Mouse (Mus musculus) lung, postnatal 4 days (tissue): ENCODE measurements around the gene Gm42417.

ENCODE experiments used
- DNase-seq, 2 experiments: peaks; one replicate each; pipeline ENCODE4 v3.0.0; 2021

Gm42417 gene

GRCm38 (mm10) chr1:36563197-36563596 lies 24.0 kb upstream of the Gm42417 start:
- DNase-seq, result no peak

DNA sequence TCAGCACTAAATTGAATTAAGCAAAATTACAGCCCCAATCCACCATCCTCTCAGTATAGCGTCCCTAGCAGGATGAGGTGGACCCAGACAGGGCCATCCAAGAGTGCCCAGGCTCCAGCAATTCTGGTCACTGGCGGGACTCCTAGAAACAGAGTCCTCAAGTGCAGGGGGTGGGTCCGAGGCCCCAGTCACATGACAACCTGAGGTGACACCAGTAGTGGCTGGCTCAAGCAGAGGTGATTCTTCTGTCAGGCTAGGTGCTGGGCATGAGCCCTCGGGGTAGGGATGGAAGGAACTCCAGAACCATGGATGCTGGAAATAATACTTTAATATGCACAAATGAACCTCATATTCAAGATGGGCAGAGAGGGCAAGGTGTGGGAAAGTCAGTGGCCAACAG lies 23.2 kb upstream of the Gm42417 start:
- DNase-seq, result no peak

GRCm38 (mm10) chr1:36560903-36561302 lies 21.7 kb upstream of the Gm42417 start:
- no peak for DNase-seq

- no peak for DNase-seq
Measured at GRCm38 (mm10) chr1:36559888-36560287, 20.7 kb upstream of the Gm42417 start.

DNA sequence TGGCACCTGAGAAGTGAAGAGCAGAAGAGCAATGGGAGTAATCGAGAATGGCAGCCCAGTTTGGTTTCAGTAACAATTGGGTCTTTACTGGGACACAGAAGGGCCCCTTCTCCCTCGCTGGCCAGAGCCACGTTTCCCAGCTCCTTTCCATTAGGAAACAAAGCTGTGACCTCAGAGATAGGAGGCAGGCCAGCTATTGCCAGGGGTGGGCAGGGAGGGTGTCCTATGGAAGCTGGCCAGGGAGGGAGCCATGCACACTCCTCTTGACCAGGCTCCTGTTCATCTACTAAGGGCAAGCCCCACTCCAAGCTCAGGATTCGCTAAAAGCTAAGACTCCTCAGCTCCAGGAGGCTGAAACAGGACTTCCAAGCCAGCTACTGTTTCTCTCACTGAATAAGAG lies 20.0 kb upstream of the Gm42417 start:
- DNase-seq, result no peak

GRCm38 (mm10) chr1:36558031-36558993 lies 19.1 kb upstream of the Gm42417 start, which contains the start of gene Sema4c:
TSS of gene Sema4c (minus strand) at chr1:36558349.
- DNase-seq, result peak; percentile 86 to 89

DNA sequence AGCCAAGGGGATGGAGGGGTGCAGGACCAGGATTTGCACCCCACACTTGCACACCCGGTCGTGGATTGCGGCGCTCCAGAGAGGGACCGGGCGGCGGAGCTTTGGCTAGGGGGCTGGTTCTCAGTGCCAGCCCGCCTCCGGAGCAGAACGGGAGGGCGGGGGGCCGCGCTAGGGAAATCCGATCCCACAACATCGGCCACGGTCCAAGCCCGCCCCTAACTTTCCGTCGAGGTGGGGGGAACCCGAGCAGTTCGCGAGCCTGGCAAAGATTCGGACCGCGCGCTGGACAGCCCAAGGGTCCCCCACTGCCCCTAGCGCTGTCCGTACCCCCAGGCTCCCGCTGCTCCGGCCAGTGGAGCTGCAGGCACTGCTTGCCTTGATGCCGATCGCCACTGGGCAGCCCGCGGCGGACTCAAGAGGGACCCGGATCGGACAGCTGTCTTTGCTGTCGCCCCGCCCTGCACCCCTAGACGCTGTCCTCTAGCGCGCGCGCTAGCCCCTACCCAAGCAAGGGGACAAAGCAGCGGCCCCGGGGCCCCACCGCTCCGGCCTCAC lies 18.3 kb upstream of the Gm42417 start:
- peak; percentile 91 to 96 for DNase-seq

DNA sequence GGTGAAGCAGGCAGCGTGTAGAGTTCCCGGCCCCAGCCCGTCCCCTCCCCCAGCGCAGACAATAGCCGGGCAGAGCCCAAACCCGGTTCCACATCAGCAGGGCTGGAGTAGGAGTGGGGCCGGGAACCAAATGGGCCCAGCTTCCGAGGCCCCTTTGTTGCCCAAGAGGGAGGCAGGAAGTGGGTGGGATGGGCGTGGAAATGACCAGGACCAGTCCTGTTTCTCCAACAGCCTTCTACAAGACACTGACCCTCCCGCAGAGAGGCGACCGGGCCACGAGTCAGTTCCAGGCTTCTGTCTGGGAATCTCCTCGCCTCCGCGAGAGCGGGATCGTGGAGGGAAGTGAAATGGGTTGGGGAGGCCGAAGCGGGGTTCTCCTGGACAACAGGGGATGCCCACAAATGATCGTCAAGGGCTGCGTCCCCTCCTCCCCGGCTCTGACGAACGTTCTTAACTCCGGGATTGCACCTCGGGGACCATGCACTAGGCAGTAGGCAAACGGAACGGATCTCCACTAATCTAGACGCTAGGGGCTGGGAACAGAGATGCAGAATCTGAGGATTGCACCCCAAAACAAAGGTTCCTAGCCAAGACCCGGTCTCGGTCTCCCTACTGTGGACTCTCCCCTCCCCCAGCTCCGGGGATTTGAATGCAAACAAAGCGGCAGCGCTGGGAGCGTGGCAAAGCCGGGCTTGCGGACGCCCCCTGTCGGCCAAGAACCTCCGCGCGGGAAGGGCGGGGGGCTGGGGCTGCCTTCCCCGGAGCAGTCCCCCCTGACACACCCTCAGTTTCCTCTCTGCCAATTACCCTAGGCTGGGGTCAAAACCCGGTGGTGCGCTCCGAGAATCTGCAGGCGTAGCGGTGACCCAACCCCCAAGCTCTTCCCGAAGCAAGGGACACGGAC lies 17.6 kb upstream of the Gm42417 start:
- peak; percentile 95 to 96 for DNase-seq

DNA sequence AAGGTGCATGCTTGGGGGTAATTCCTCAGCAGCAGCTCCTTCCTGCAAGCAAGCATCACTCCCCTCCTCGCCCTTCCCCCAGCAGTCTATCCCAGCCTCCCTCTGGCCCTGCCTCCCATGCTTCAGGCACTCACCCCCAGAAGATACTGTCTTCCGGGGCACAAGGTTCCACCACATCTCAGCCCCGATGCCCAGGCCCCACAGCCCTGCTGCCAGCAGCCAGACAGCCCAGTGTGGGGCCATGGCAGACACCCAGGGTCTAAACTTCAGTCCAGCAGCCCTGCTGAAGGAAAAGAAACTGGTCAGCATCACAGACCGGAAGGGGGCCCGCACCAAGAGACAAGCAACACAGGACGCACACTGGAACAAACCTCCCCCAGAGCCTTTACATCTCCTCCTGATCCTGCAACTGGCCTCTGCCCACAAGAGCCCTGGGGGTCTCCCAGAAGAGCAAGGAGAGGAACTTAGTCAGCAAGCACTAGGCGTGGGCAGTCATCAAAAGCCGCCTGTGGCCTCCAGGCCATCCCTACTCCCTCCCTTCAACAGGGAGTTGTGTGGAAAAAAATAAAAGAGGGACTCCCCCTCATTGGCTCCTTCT lies 16.7 kb upstream of the Gm42417 start:
- peak; percentile 53 to 64 for DNase-seq

DNA sequence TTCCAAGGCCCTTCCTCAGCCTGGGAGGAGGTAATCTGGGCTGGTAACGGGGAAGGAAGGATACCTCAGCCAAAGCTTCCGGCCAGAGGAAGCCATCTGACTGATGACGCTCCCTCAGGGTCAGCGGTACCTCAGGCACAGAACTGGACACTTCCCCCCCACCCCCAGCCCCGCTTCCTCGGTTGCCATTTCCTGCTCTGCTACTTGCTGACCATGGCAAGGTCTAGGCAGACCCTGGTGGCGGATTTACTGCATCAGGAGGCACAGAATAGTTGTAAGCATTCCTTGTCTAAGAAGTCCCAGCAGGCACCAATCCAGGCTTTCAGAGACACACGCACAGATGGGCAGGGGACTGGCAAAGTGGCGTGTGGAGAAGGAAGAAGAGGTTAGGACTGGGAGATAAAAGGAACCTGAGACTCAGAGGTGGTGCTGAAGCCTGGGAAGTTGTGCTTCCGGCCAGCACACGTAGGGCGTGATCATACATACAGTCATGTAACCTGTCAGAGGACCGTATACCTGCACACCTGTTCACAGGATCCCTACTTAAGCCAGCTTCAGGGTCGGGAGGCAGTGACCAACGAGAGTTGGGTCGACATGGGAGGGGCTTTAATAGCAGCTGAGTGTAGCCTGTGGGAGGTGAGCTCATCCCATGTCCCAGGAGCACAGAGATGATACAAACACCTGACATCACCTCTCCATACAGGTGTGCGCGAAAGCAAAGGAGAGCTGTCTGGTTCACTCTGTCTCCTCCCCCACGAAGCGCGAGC lies 15.6 kb upstream of the Gm42417 start:
- DNase-seq, result peak in 1 of 2 experiments; percentile 55

DNA sequence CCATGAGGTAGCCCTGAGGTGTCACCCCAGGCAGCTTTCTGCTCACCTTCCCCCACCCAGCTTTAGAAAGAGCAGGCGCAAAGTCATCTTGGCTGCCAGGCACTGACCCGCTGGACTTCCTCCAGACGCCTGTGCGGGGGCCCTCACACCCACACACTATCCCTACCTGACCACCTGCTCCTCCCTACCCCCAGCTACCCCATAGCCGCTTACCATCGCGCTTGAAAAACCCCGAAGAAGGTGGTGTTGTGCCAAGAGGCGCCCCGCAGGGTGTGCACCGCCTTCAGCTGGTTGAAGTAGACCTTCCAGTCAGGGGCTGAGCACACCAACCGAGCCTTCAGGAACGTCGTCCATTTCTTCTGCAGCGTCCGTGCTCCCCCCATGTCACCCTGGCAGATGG lies 13.3 kb upstream of the Gm42417 start:
- no peak for DNase-seq

DNA sequence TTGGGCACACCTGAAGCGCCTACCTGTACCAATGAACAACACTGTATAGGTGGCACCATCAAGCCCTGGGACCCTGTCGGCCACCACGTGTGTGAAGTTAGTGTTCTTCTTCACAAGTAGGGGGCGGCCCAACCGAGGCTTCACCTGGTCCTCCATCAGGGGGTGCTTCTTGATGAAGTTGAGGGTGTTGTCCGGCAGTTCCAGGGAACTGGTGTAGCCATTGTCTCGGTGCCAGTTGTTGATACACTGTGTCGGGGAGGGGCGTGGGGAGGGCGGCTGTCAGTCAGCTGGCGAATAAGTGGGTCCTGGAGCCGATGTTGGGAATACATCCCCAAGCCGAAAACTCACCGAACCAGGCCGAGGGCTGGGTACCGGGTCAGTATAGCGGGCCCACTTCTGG lies 12.7 kb upstream of the Gm42417 start:
- no peak for DNase-seq

DNA sequence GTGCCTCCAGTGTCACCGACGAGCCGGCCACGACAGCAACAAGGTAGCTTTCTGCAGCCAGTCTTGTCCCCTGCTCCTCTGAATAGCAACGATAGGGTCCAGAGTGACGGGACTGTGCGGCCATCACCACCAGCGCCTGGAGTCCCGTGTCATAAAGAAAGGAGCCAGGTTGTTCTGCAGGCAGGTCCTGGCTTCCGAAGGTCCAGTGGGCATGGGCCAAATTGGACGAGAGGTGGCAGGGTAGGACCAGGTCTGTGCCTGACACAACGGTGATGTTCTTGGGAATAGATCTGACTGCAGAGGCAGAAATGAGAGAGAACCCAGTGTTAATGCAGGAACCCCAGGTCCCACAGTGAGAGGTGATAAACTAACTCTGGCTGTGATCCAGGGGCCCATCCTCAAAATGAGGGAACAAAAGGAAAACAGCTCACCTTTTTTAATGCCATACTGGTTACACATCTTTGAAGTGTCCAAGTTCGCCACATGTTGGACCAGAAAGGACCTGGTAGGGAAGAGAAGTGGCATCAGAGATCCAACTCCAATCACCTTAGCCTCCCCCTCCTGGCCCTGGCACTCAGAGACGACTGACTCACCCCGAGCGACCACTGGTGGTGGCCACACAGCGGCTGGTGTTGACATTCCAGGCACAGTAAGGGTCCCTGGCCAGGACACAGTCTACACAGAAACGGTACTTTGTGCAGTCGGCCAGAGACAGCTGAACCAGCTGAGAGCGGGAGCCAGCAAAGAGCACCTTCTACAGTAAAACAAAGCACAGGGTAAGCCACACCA lies 11.0 kb upstream of the Gm42417 start:
- no peak for DNase-seq

DNA sequence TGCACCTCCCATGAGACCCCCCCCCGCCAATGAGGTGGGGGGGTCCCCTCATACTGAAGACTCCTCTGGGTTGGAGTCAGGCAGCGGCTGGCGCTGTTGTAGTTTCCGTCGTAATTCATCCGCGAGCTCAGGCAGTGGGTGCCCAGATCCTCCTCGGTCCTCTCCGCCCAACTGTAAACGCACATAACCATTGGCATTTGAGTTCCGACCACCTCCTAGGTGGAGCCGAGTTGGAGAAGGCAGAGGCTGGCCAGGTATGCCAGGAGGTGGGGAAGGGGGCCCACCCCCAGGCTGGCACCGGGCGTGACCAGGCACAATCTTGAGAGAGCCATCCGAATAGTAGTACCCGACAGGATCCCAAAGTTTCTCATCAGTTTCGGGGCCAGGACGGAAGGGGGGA lies 10.3 kb upstream of the Gm42417 start:
- no peak for DNase-seq

DNA sequence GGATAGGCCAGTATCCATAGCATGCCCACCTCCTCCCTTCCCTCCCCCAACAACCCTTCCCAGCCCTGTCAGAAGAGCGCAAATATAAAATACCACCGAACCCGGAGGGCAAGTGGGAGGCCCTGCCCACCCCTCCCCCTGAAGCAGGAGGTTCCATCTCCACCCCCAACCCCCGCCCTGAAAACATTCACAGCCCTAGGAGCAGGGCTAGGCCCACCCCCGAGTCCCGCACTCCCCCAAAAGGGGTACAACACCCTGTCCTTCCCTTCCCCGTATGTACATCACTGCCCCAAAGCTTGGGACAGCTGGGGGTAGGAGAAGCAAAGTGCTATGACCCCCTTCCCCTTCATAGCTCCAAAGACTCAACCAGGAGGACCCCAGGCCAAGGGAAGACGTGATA lies 9.5 kb upstream of the Gm42417 start:
- DNase-seq, result no peak

DNA sequence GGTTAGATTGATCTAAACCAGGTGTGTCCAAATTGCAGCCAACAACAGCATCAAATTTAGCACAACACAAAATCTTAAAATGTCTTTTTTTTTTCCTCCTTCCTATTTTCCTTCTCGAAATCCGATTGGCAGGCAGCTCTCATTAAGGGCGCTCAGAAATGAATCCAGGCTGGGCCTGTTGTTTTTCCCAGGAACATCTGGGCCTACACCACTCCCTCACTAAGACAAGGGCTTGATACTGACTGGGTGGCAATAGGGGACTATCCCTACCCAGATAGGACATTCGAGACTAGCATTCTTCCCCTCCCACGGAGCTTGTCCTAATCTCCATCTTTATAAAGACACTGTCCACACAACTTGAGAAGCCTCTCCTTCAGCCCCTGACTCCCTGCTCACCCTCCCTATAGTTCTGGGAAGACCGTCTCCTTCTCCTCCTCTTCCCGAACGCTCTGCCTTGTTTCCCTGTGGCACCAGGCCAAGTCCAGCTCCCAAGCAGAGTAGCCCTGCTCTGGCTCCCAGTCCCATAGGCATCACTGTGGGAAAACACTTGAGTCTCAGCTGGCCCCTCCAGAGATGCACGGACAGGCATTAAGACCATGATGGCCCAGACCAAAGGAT lies 8.9 kb upstream of the Gm42417 start:
- peak; percentile 71 to 81 for DNase-seq

- DNase-seq, result peak; percentile 98
Measured at GRCm38 (mm10) chr1:36546888-36547471, 7.8 kb upstream of the Gm42417 start, which contains the start of gene Ankrd39. TSS of gene Ankrd39 (minus strand) at chr1:36547445.

DNA sequence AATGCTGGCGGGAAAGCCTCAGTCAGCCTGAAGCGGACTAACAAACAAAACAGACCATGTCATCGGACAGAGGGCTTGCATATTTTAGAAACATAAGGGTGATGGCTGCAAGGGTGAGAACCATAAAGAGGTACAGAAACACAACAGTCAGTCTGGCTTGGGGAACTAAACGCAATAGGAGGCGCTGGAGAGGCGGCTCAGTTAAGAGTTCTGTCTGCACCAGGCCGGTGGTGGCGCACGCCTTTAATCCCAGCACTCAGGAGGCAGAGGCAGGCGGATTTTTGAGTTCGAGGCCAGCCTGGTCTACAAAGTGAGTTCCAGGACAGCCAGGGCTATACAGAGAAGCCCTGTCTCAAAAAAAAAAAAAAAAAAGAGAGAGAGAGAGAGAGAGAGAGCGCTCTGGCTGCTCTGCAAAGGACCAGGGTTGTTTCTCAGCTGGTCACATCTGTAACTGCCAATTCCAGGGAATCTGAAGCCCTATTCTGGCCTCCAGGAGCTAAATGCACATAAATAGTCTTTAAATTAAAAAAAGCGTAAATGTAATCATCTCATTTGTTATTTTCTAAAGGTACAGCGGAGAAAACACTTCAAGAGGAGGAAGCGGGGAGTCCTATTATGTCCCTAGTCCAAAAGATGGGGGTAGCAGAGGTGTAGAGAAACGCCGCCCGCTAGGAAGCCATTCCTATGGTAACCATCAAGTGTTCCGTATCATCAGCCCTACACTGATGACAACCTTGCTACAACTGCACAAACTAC lies 6.8 kb upstream of the Gm42417 start:
- no peak for DNase-seq

DNA sequence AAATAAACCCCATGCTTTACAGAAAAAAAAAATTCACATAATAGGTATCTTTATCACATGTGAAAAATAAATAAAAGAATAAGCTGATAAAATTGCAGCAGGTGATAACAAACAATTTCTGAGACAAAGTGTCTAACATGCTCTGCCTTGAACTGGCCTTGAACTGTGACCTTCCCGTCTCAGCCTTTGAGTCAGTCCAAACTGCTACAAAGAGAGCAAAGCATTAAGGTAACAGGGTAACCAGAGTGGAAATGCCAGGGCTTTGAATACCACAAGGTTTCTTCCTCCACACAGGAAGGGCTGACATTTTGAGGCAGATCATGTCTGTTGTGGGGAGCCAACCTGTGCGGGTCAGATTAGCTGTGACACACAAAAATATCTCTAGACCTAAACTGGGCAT lies 6.2 kb upstream of the Gm42417 start:
- no peak for DNase-seq
